Mouse (Mus musculus) forebrain, embryonic 15.5 days (tissue): ENCODE data around the gene Galnt10. TPM values are rescaled to one million over a fixed set of nuclear protein-coding genes. Genes with fewer than 3 reads are reported as not detected.
A peak's percentile ranks its signal among the peaks of the same experiment; 100 is the strongest.

ENCODE experiments used
- ATAC-seq: fragments of 200-750 bp; cut with Nextera tagmentation; replicated peaks from 2 replicates; pipeline ENCODE4 v1.8.0; 2017; ENCODE audit warnings: mild to moderate bottlenecking, moderate TSS enrichment, moderate library complexity
- H3K27ac ChIP-seq: fragments of 300-500 bp; sonication (generic); replicated peaks from 2 replicates; pipeline ENCODE4 v1.5.1; 2015; ENCODE audit warnings: mild to moderate bottlenecking, inconsistent platforms
- H3K27me3 ChIP-seq: fragments of 300-500 bp; sonication (generic); 2 replicates; pipeline ENCODE4 v1.6.1; 2015; ENCODE audit warnings: inconsistent platforms
- H3K36me3 ChIP-seq: fragments of 300-500 bp; sonication (generic); 2 replicates; pipeline ENCODE4 v1.6.1; 2015; ENCODE audit warnings: mild to moderate bottlenecking, inconsistent platforms
- H3K4me1 ChIP-seq: fragments of 300-500 bp; sonication (generic); 2 replicates; pipeline ENCODE4 v1.6.1; 2015; ENCODE audit warnings: inconsistent platforms
- H3K4me2 ChIP-seq: fragments of 300-500 bp; sonication (generic); replicated peaks from 2 replicates; pipeline ENCODE4 v1.6.1; 2015; ENCODE audit warnings: mild to moderate bottlenecking, inconsistent platforms
- H3K4me3 ChIP-seq: fragments of 300-500 bp; sonication (generic); 2 replicates; pipeline ENCODE4 v1.5.1; 2015; ENCODE audit warnings: mild to moderate bottlenecking, inconsistent platforms
- H3K9ac ChIP-seq: fragments of 300-500 bp; sonication (generic); replicated peaks from 2 replicates; pipeline ENCODE4 v1.6.1; 2015; ENCODE audit warnings: mild to moderate bottlenecking, inconsistent platforms
- H3K9me3 ChIP-seq: fragments of 300-500 bp; sonication (generic); 2 replicates; pipeline ENCODE4 v1.6.1; 2016; ENCODE audit warnings: inconsistent platforms
- WGBS: fragments of 180-500 bp; shearing (Covaris S2); methylation state at CpG from one replicate; pipeline ENCODE4 v1.1.7; 2015; ENCODE audit warnings: mixed read lengths; 5-methylcytosine and 5-hydroxymethylcytosine counted together
- polyA plus RNA-seq: library from polyadenylated mRNA; unstranded; fragments of >200 nt; fragmentation: Nextera tagmentation; extraction: Ambion mirVana; gene quantifications from 2 replicates; pipeline ENCODE4 v1.2.1, GENCODE M21; 2015

Galnt10 gene
- polyA plus RNA-seq, 1 experiment from 2014 or later, result 15.3 TPM

DNA sequence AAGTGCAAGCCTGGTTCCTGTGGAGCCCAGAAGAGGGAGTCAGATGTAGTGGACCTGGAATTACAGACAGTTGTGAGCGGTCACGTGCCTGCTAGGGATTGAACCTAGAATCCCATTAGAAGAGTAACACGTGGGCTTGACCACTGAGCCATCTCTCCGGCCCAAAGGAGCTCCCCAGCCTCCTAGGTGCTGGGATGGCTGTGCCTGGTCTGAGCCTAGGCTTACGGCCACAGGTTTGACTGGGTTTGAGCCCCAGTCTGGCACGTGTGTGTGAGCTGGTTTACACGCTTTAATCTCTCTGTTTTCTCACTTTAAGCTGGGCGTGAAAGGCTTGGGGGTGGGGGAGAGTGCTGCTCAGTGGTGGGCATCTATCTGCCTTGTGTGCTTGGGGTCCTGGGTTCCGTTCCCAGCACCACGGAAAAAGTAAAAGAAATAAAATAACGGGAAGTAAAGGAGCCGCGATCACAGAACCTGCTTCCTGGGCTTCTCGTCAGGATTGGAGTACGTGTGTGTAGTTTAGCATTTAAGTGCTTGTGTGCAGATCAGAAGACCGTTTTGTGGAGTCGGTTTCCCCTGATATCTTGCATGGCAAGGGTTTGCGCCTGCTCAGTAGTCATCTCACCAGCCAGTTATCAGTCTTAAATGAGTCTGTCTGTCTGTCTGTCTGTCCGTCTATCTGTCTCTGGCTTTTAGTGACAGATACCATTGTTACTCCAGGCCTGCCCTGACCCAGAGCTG is 16.4 kb downstream of the Galnt10 start:
- WGBS, result 91% methylated on average over 19 of the region's 19 CpGs
- H3K4me2 ChIP-seq, result no peak overlapping the region
- no peaks in the 10 kb centered on the region for H3K36me3 ChIP-seq
- no peak overlapping the region for H3K27ac ChIP-seq
- no peaks in the 10 kb centered on the region for H3K9me3 ChIP-seq
- peaks cover 11% of the 10 kb centered on the region; the same call in 1 of the 2 replicates for H3K4me1 ChIP-seq
- H3K9ac ChIP-seq, result no peak overlapping the region
- no peak for ATAC-seq
- H3K27me3 ChIP-seq, result no peaks in the 10 kb centered on the region
- H3K4me3 ChIP-seq, result no peak overlapping the region

GRCm38 (mm10) chr11:57662231-57662630 is 17.0 kb downstream of the Galnt10 start:
- Histone ChIP-seq H3K36me3 (no peaks in the 10 kb centered on the region), H3K4me3 (no peak overlapping the region), H3K4me1 (peaks cover 6% of the 10 kb centered on the region; the same call in 1 of the 2 replicates), H3K4me2 (no peak overlapping the region), H3K27ac (no peak overlapping the region), H3K9me3 (no peaks in the 10 kb centered on the region), H3K27me3 (no peaks in the 10 kb centered on the region), H3K9ac (no peak overlapping the region)
- ATAC-seq, result no peak
- WGBS, result 75% methylated on average over 4 of the region's 4 CpGs

- 85% methylated on average over 12 of the region's 12 CpGs for WGBS
- no peaks in the 10 kb centered on the region for H3K27me3 ChIP-seq
- H3K4me3 ChIP-seq, result no peak overlapping the region
- no peak overlapping the region for H3K4me2 ChIP-seq
- no peak for ATAC-seq
- no peaks in the 10 kb centered on the region for H3K36me3 ChIP-seq
- H3K27ac ChIP-seq, result no peak overlapping the region
- no peak overlapping the region for H3K9ac ChIP-seq
- peaks cover 6% of the 10 kb centered on the region; the same call in 1 of the 2 replicates for H3K4me1 ChIP-seq
- H3K9me3 ChIP-seq, result no peaks in the 10 kb centered on the region
These were observed 18.0 kb downstream of the Galnt10 start for GRCm38 (mm10) chr11:57663271-57663670.

- Histone ChIP-seq H3K9ac (no peak overlapping the region), H3K27ac (no peak overlapping the region), H3K4me3 (no peak overlapping the region), H3K4me1 (peaks cover 6% of the 10 kb centered on the region; the same call in 1 of the 2 replicates), H3K9me3 (no peaks in the 10 kb centered on the region), H3K27me3 (no peaks in the 10 kb centered on the region), H3K36me3 (no peaks in the 10 kb centered on the region), H3K4me2 (no peak overlapping the region)
- ATAC-seq, result no peak
- 91% methylated on average over 5 of the region's 5 CpGs for WGBS
These were observed 19.5 kb downstream of the Galnt10 start for GRCm38 (mm10) chr11:57664741-57665140.

- ATAC-seq, result no peak
- no peaks in the 10 kb centered on the region for H3K9me3 ChIP-seq
- H3K27me3 ChIP-seq, result no peaks in the 10 kb centered on the region
- no peak overlapping the region for H3K4me3 ChIP-seq
- H3K27ac ChIP-seq, result no peak overlapping the region
- 91% methylated on average over 8 of the region's 8 CpGs for WGBS
- H3K9ac ChIP-seq, result no peak overlapping the region
- H3K4me1 ChIP-seq, result no peaks in the 10 kb centered on the region
- H3K4me2 ChIP-seq, result no peak overlapping the region
- no peaks in the 10 kb centered on the region for H3K36me3 ChIP-seq
These were observed 23.0 kb downstream of the Galnt10 start for GRCm38 (mm10) chr11:57668271-57668670.

- H3K4me3 ChIP-seq, result no peak overlapping the region
These were observed 24.3 kb downstream of the Galnt10 start for GRCm38 (mm10) chr11:57669522-57669921.

GRCm38 (mm10) chr11:57671120-57671697 is 26.0 kb downstream of the Galnt10 start:
- WGBS, result 8% methylated on average over 5 of the region's 5 CpGs
- no peak for ATAC-seq
- no peaks in the 10 kb centered on the region for H3K36me3 ChIP-seq
- no peak overlapping the region for H3K9ac ChIP-seq
- H3K9me3 ChIP-seq, result no peaks in the 10 kb centered on the region
- no peak overlapping the region for H3K4me2 ChIP-seq
- H3K4me3 ChIP-seq, result no peak overlapping the region
- no peak overlapping the region for H3K27ac ChIP-seq
- no peaks in the 10 kb centered on the region for H3K4me1 ChIP-seq
- H3K27me3 ChIP-seq, result no peaks in the 10 kb centered on the region

More at GRCm38 (mm10) chr11:57669522-57669921, 24.3 kb downstream of the Galnt10 start:
- Histone ChIP-seq H3K27ac (no peak overlapping the region), H3K36me3 (no peaks in the 10 kb centered on the region), H3K4me2 (no peak overlapping the region), H3K9ac (no peak overlapping the region), H3K4me1 (no peaks in the 10 kb centered on the region), H3K9me3 (no peaks in the 10 kb centered on the region), H3K27me3 (no peaks in the 10 kb centered on the region)
- ATAC-seq, result no peak
- 82% methylated on average over 5 of the region's 6 CpGs for WGBS

DNA sequence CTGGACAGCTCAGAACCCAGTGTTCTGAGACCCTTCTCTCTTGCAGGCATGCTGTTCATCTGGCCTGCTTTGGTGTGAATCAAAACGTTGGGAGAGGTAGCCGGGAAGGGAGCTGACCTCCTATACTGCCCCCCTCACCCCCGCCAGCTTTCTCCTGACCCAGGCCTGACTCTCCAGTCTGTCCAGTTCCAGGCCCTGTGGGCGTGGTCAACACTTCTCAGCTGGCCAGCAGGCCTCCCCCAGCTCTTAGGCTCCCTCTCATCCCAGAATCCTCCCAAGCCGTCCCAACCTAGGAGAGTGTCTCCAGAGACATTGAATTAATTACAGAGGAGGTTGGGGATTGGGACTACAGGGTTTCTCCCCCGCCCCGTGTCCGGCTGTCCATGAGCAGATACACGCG is 26.6 kb downstream of the Galnt10 start:
- 64% methylated on average over 10 of the region's 10 CpGs for WGBS
- no peaks in the 10 kb centered on the region for H3K9me3 ChIP-seq
- no peak overlapping the region for H3K4me3 ChIP-seq
- H3K9ac ChIP-seq, result no peak overlapping the region
- ATAC-seq, result no peak
- no peak overlapping the region for H3K4me2 ChIP-seq
- no peak overlapping the region for H3K27ac ChIP-seq
- no peaks in the 10 kb centered on the region for H3K36me3 ChIP-seq
- no peaks in the 10 kb centered on the region for H3K27me3 ChIP-seq
- no peaks in the 10 kb centered on the region for H3K4me1 ChIP-seq

GRCm38 (mm10) chr11:57672995-57673394 is 27.8 kb downstream of the Galnt10 start:
- Histone ChIP-seq H3K4me1 (no peaks in the 10 kb centered on the region), H3K4me3 (no peak overlapping the region), H3K27ac (no peak overlapping the region), H3K4me2 (no peak overlapping the region), H3K9ac (no peak overlapping the region), H3K36me3 (no peaks in the 10 kb centered on the region), H3K9me3 (no peaks in the 10 kb centered on the region), H3K27me3 (no peaks in the 10 kb centered on the region)
- no peak for ATAC-seq
- WGBS, result 91% methylated on average over 9 of the region's 9 CpGs

GRCm38 (mm10) chr11:57673977-57674687 is 28.9 kb downstream of the Galnt10 start:
- H3K27me3 ChIP-seq, result no peaks in the 10 kb centered on the region
- no peak for ATAC-seq
- H3K4me1 ChIP-seq, result no peaks in the 10 kb centered on the region
- 78% methylated on average over 12 of the region's 12 CpGs for WGBS
- peak overlapping the region; percentile 64 for H3K27ac ChIP-seq
- H3K4me2 ChIP-seq, result no peak overlapping the region
- H3K9me3 ChIP-seq, result no peaks in the 10 kb centered on the region
- H3K36me3 ChIP-seq, result no peaks in the 10 kb centered on the region
- H3K4me3 ChIP-seq, result no peak overlapping the region
- H3K9ac ChIP-seq, result no peak overlapping the region

- no peaks in the 10 kb centered on the region for H3K4me1 ChIP-seq
- no peak overlapping the region for H3K27ac ChIP-seq
- no peak overlapping the region for H3K9ac ChIP-seq
- H3K27me3 ChIP-seq, result no peaks in the 10 kb centered on the region
- ATAC-seq, result no peak
- no peaks in the 10 kb centered on the region for H3K9me3 ChIP-seq
- H3K4me2 ChIP-seq, result no peak overlapping the region
- 65% methylated on average over 3 of the region's 3 CpGs for WGBS
- no peak overlapping the region for H3K4me3 ChIP-seq
- no peaks in the 10 kb centered on the region for H3K36me3 ChIP-seq
These were observed 32.0 kb downstream of the Galnt10 start for GRCm38 (mm10) chr11:57677261-57677660.

- H3K9ac ChIP-seq, result no peak overlapping the region
- whole genome bisulfite sequencing, result 46% methylated on average over 7 of the region's 7 CpGs
- no peaks in the 10 kb centered on the region for H3K36me3 ChIP-seq
- no peaks in the 10 kb centered on the region for H3K27me3 ChIP-seq
- no peak overlapping the region for H3K4me2 ChIP-seq
- no peaks in the 10 kb centered on the region for H3K9me3 ChIP-seq
- no peak overlapping the region for H3K4me3 ChIP-seq
- no peak overlapping the region for H3K27ac ChIP-seq
- no peak for ATAC-seq
- peaks cover 28% of the 10 kb centered on the region for H3K4me1 ChIP-seq
These were observed 37.3 kb downstream of the Galnt10 start for GRCm38 (mm10) chr11:57682589-57682988.
